Mouse (Mus musculus): ENCODE measurements around the gene Lipk.

GRCm38 (mm10) chr19:34096228-34096627, 88.1 kb downstream of the Lipk start:
- TF ChIP-seq CTCF (conservative IDR thresholded peaks at IDR 0.05; ENCODE audit: insufficient read depth, insufficient read length, low read depth, low read length) = no peak
- no peak for TF ChIP-seq POLR2A (IDR thresholded peaks at IDR 0.05; ENCODE audit: low read depth, low read length)

Measured in kidney, adult 2 months (tissue).